Mouse (Mus musculus) stomach, embryonic 16.5 days (tissue): Measurements from ENCODE around the gene Snx19. TPM values are rescaled to one million over a fixed set of nuclear protein-coding genes. Genes with fewer than 3 reads are reported as not detected.

Experiments used
- ATAC-seq: fragments of 200-750 bp; cut with Nextera tagmentation; 2 replicates; pipeline ENCODE4 v1.8.0; 2017; ENCODE audit warnings: moderate number of reproducible peaks, moderate TSS enrichment; ENCODE audit not compliant: insufficient read depth, low FRiP score
- H3K27ac ChIP-seq: fragments of 300-500 bp; sonication (generic); 2 replicates; pipeline ENCODE4 v1.5.1; 2014; ENCODE audit warnings: low read length
- H3K27me3 ChIP-seq: fragments of 300-500 bp; sonication (generic); 2 replicates; pipeline ENCODE4 v1.6.1; 2014; ENCODE audit warnings: low read length, control low read depth, mixed read lengths; ENCODE audit not compliant: control insufficient read depth, insufficient read depth
- H3K36me3 ChIP-seq: fragments of 300-500 bp; sonication (generic); 2 replicates; pipeline ENCODE4 v1.6.1; 2014; ENCODE audit warnings: low read length; ENCODE audit not compliant: control insufficient read depth, insufficient read depth
- H3K4me1 ChIP-seq: fragments of 300-500 bp; sonication (generic); 2 replicates; pipeline ENCODE4 v1.6.1; 2014; ENCODE audit warnings: low read length, control low read depth, mixed read lengths; ENCODE audit not compliant: control insufficient read depth, insufficient read depth
- H3K4me2 ChIP-seq: fragments of 300-500 bp; sonication (generic); 2 replicates; pipeline ENCODE4 v1.6.1; 2014; ENCODE audit warnings: low read depth, low read length, mixed read lengths
- H3K4me3 ChIP-seq: fragments of 300-500 bp; sonication (generic); replicated peaks from 2 replicates; pipeline ENCODE4 v1.5.1; 2014; ENCODE audit warnings: mild to moderate bottlenecking, low read length
- H3K9ac ChIP-seq: fragments of 300-500 bp; sonication (generic); 2 replicates; pipeline ENCODE4 v1.6.1; 2014; ENCODE audit warnings: low read length
- H3K9me3 ChIP-seq: fragments of 300-500 bp; sonication (generic); replicated peaks from 2 replicates; pipeline ENCODE4 v1.6.1; 2016; ENCODE audit warnings: low read length, control low read depth; ENCODE audit not compliant: control insufficient read depth
- WGBS: fragments of 180-500 bp; shearing (Covaris S2); extraction: QIAGEN DNeasy Blood & Tissue Kit; methylation state at CpG from one replicate; pipeline ENCODE4 v1.1.7; 2014; 5-methylcytosine and 5-hydroxymethylcytosine counted together
- polyA plus RNA-seq: library from polyadenylated mRNA; unstranded; fragments of >200 nt; fragmentation: Nextera tagmentation; extraction: Ambion mirVana; gene quantifications from 2 replicates; pipeline ENCODE4 v1.2.1, GENCODE M21; 2015

Snx19 gene
- polyA plus RNA-seq, 1 experiment from 2014 or later: 19.2 TPM

DNA sequence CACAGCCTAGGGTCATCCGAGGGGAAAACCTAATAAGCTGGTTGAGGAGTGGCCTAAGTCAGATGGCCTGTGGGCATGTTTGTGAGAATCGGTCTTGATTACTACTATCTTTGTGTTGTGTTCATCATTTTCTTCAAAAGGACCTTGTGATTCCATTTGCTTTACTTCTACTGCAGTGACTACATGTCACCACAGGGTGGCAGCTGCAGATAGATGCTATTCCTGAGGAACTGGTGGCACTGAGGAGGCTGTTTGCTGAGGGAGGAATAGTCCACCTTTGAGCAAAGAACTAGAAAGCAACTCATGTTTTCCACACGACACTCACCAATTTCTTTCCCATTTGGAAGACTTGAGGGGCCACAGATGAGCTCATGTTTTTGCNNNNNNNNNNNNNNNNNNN lies 11.6 kb downstream of the Snx19 start:
- Histone ChIP-seq H3K4me2 (no peak overlapping the region), H3K27ac (no peak overlapping the region), H3K9ac (no peak overlapping the region), H3K4me1 (no peaks in the 10 kb centered on the region), H3K4me3 (no peak overlapping the region), H3K27me3 (no peaks in the 10 kb centered on the region), H3K36me3 (peaks cover 9% of the 10 kb centered on the region; the same call in 1 of the 2 replicates), H3K9me3 (no peaks in the 10 kb centered on the region)
- no peak for ATAC-seq
- WGBS: 54% methylated on average over 3 of the region's 3 CpGs

GRCm38 (mm10) chr9:30441761-30442160 lies 14.9 kb downstream of the Snx19 start:
- 70% methylated on average over 2 of the region's 2 CpGs for WGBS
- no peak overlapping the region for H3K9ac ChIP-seq
- H3K27me3 ChIP-seq: no peaks in the 10 kb centered on the region
- no peak overlapping the region for H3K4me3 ChIP-seq
- no peak for ATAC-seq
- no peak overlapping the region for H3K4me2 ChIP-seq
- H3K27ac ChIP-seq: no peak overlapping the region
- H3K9me3 ChIP-seq: no peaks in the 10 kb centered on the region
- H3K36me3 ChIP-seq: peaks cover 6% of the 10 kb centered on the region; the same call in 1 of the 2 replicates
- H3K4me1 ChIP-seq: no peaks in the 10 kb centered on the region

DNA sequence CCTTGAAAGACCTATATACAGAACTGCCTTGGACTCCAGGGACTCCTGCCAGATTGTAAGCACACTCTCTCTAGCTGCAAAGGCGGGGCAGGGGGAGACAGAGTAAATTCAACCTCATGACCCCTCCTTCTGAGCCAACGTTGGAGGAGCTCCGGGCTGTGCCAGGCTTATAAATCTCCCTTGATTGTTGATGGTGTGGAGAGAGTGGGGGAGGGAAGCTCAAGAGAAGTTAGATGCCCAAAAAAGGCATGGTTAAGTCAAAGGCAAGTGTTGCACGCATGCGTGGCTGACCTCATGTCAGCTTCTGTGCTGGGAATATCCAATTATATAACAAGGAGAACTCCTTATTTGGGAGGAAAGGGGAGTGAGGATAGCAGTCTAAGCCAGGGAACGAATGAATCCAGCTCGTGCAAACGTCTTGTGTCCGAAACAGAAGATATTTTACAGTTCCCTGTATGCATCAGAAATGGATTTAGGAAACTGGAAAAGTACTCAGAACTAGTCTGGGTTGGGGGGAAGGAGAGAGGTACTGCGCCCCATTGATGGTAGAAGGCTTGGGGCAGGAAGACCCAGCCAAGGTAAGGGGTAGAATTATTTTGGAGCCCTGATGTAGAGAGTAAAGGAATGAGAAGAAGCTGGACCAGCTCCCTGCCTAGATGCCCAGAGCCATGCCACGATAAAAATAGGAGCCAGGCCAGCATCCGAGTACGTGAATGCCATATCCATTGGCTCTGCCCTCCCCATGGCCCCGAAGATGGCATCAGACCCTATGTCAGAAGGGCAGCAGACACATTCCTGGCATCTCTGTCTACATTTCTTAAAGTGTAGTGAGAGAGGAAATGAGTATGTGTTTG lies 18.6 kb downstream of the Snx19 start:
- Histone ChIP-seq H3K4me1 (no peaks in the 10 kb centered on the region), H3K9ac (no peak overlapping the region), H3K27ac (peak overlapping the region; percentile 92), H3K9me3 (no peaks in the 10 kb centered on the region), H3K36me3 (no peaks in the 10 kb centered on the region; the same call in 1 of the 2 replicates), H3K4me3 (no peak overlapping the region), H3K27me3 (no peaks in the 10 kb centered on the region), H3K4me2 (no peak overlapping the region)
- 48% methylated on average over 14 of the region's 14 CpGs for WGBS
- ATAC-seq: peak; percentile 91

- Histone ChIP-seq H3K27me3 (no peaks in the 10 kb centered on the region), H3K4me1 (no peaks in the 10 kb centered on the region), H3K9me3 (no peaks in the 10 kb centered on the region), H3K27ac (peak overlapping the region; percentile 92), H3K4me3 (no peak overlapping the region), H3K36me3 (no peaks in the 10 kb centered on the region; the same call in 1 of the 2 replicates), H3K4me2 (no peak overlapping the region), H3K9ac (no peak overlapping the region)
- ATAC-seq: no peak
- WGBS: 91% methylated on average over 1 of the region's 1 CpGs
Observed at GRCm38 (mm10) chr9:30446126-30446525, 19.2 kb downstream of the Snx19 start.

GRCm38 (mm10) chr9:30448459-30448858 lies 21.6 kb downstream of the Snx19 start:
- Histone ChIP-seq H3K4me3 (no peak overlapping the region), H3K27me3 (no peaks in the 10 kb centered on the region), H3K4me2 (no peak overlapping the region), H3K4me1 (no peaks in the 10 kb centered on the region), H3K27ac (no peak overlapping the region), H3K36me3 (0 out of 2 replicates have a peak, but pooled peaks cover 4% of the 10 kb centered on the region), H3K9me3 (no peaks in the 10 kb centered on the region), H3K9ac (no peak overlapping the region)
- no peak for ATAC-seq
- 46% methylated on average over 4 of the region's 4 CpGs for WGBS

DNA sequence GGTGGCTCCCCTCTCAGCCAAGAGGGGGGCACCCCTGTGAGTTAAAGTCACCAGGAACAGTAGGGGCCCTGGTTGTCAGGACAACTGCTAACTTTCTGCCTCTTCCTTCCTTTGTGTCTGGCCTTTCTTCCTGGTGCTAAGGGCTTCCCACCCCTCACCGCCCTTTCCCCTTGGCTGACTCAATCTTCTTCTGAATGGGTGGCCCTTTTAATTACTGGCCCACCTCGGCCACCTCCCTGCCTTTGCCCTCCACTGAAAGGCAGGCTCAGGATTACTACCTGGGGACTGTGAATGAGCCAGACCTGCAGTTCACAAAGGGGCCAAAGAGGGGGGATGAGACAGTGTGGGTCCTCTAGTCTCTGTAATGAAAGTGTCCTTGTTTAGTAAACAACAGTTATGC lies 23.0 kb downstream of the Snx19 start:
- H3K4me3 ChIP-seq: no peak overlapping the region
- H3K4me1 ChIP-seq: no peaks in the 10 kb centered on the region
- no peak for ATAC-seq
- H3K27ac ChIP-seq: no peak overlapping the region
- H3K27me3 ChIP-seq: no peaks in the 10 kb centered on the region
- H3K36me3 ChIP-seq: 0 out of 2 replicates have a peak, but pooled peaks cover 4% of the 10 kb centered on the region
- H3K9me3 ChIP-seq: no peaks in the 10 kb centered on the region
- 47% methylated on average over 2 of the region's 2 CpGs for WGBS
- no peak overlapping the region for H3K4me2 ChIP-seq
- H3K9ac ChIP-seq: no peak overlapping the region

- no peak for ATAC-seq
- Histone ChIP-seq H3K9me3 (no peaks in the 10 kb centered on the region), H3K36me3 (0 out of 2 replicates have a peak, but pooled peaks cover 4% of the 10 kb centered on the region), H3K27ac (no peak overlapping the region), H3K4me1 (no peaks in the 10 kb centered on the region), H3K27me3 (no peaks in the 10 kb centered on the region), H3K4me3 (no peak overlapping the region), H3K4me2 (no peak overlapping the region), H3K9ac (no peak overlapping the region)
- 47% methylated on average over 2 of the region's 2 CpGs for WGBS
Observed at GRCm38 (mm10) chr9:30450834-30451233, 23.9 kb downstream of the Snx19 start.

DNA sequence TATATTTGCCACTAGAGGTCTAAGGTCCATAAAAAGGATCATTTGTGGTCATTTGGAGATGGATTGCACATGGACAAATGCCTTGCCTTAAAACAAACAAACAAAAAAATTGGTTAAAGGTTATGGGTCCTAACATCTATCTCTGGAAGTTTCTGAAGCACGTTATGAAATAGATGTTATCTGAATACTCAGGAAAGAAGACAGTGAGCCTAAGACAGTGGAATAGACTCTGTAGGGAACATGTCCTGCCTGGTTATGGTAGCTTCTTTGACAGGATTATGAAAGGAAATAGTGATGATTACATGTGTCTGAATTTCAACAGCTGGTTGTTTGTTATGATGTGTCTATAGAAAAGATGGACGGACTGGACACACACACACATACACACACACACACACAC lies 27.6 kb downstream of the Snx19 start:
- Histone ChIP-seq H3K4me2 (no peak overlapping the region), H3K4me3 (no peak overlapping the region), H3K36me3 (peaks cover 8% of the 10 kb centered on the region), H3K27me3 (no peaks in the 10 kb centered on the region), H3K4me1 (no peaks in the 10 kb centered on the region), H3K9me3 (no peaks in the 10 kb centered on the region), H3K27ac (no peak overlapping the region), H3K9ac (no peak overlapping the region)
- 78% methylated on average over 2 of the region's 2 CpGs for WGBS
- ATAC-seq: no peak

DNA sequence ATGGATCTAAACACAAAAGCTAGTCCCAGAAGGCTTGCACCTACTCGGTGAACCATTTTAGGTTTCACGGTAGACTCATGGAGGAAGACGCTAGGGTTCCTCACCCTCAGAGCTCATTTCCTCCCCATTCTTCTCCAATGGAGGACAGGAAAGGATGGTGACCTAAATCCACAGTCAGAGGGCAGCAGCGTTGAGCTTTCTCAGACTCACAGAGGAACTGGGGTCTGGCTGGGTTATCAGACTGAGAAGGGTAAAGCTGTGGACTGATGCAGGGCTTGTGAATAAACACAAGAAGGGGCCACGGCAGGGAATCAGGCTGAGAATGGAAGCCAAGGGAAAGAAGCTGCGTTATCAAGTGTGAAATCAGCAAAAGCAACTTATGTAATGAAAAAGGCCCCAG lies 29.3 kb downstream of the Snx19 start:
- H3K4me2 ChIP-seq: no peak overlapping the region
- no peaks in the 10 kb centered on the region for H3K4me1 ChIP-seq
- no peak overlapping the region for H3K4me3 ChIP-seq
- H3K36me3 ChIP-seq: peaks cover 7% of the 10 kb centered on the region
- H3K9me3 ChIP-seq: no peaks in the 10 kb centered on the region
- 73% methylated on average over 6 of the region's 6 CpGs for WGBS
- H3K27ac ChIP-seq: no peak overlapping the region
- no peaks in the 10 kb centered on the region for H3K27me3 ChIP-seq
- no peak for ATAC-seq
- H3K9ac ChIP-seq: no peak overlapping the region
